Mouse (Mus musculus) kidney, postnatal 10 days (tissue): ENCODE measurements at regions not wholly inside any gene's neighbourhood (a gene's known extent, or its start where the extent isn't known, plus 50 kb on each side); places are given as distances from the start of the nearest gene placed in this dataset.
A peak's percentile ranks its signal among the peaks of the same experiment; 100 is the strongest.

Source experiments
- DNase-seq: peaks from one replicate; pipeline ENCODE4 v3.0.0; 2021; ENCODE audit warnings: mixed read lengths

DNA sequence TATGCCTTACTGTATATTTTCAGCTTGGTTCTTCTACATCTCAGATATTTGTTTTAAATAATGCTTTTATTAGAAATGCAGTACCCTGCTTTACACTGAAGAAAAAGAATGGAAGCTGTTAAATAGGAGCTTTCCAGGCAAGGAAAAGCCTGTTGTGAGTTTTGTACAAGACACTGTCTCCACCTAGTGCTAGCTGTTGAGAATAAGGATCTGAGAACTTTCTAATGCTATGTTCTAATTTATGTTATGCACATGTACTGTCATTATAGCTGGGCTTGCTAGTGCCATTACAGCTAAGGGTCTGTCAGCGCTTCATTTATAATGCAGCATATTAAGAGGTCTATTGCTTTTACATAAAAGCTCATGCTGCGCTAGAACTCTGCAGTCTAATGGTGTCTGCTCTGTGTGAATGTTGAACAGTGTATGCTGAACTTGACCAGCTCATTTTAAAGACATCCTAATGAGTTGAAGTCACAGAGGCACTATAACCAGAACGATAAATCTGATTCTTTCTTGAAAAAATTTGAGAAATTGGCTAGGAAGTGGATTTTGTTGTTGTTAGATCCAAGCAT, 315.4 kb upstream of the Dnajc24 start:
- DNase-seq: no peak

GRCm38 (mm10) chr2:106346781-106347180, 343.4 kb upstream of the Dnajc24 start:
- no peak for DNase-seq

- DNase-seq: no peak
These were observed 343.9 kb upstream of the Dnajc24 start for GRCm38 (mm10) chr2:106347249-106347648.

DNA sequence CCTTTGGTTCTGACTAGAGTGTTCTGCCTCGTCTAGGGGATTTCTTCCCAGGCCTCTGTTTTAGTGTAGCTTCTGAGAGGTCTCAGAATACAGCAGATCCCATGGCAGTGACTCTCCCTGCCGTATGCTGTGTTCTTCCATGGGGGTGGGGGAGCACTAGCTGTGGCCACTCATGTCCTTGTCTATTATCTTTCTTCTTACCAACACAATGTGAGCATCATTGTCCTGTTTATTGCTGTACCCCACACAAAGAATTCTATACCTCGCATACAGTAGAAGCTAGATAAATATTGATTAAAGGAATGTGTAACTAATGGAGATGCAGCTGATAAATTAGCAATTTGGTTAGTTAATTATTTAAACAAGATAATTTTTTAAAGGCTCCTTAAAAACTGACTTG, 337.5 kb upstream of the Mpped2 start:
- DNase-seq: no peak

GRCm38 (mm10) chr2:106355984-106356547, 337.0 kb upstream of the Mpped2 start:
- peak; percentile 62 for DNase-seq

GRCm38 (mm10) chr2:106368641-106369040, 324.4 kb upstream of the Mpped2 start:
- DNase-seq: no peak

DNA sequence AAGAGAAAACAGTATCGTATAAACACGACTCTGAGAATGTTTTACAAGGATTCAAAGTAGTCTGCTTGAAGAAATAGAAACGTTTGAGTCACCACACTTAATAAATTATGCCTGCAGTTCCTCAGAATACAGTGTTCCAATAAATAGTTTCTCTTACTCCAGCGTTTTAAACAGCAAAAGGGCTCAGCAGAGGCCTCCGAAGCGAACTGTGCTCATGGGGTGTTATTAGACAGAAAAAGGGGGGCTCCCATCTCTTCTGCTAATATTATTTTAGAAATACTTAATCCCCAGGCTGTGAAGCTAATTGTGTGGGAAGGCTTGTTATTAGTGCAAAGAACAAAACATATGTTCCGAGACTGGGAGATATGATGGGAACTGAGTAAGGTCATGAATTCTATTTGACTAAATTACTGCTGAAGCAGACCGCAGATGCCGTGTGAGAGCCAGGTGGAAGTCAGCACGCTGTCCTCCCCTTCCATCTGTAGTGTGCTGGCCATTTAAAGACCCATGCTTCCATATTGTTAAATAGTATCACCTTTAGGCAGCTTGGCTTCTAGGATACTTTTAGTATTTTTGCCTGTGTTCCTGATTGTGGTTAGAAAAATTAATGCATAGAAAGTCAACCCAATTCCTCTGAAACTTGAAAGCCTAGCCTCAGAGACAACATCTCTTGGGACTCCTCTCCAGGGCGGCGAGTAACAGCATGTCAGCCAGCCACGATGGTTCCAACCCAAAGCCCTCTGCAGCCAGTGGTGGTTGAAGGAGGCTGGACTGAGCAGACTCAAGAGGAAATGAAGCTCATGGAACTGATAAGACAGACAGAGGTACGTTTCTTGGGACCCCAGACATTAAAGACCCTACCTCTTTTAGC, 309.4 kb upstream of the Mpped2 start:
- DNase-seq: no peak

GRCm38 (mm10) chr2:106384286-106384595, 308.8 kb upstream of the Mpped2 start:
- DNase-seq: no peak

DNA sequence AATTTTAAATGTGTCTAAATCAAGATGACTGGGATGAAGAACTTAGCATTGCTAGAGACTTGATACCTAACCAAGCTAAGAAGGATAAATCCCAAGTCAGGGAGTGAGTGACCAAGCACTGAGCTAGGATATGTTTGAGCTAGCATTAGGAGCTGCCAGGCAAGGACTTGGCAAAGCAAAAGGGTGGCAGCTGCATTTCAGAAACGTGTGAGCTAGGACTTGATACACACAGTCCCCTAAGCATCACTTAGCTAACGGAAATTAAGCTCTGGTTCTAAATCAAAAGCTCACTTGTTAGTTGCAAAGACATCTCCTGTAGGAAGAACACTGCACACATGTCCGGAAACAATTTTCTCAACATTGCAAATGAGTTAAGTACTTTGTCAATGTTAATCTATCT, 308.2 kb upstream of the Mpped2 start:
- DNase-seq: no peak

- DNase-seq: no peak
These were observed 280.9 kb upstream of the Mpped2 start for GRCm38 (mm10) chr2:106412158-106412557.

DNA sequence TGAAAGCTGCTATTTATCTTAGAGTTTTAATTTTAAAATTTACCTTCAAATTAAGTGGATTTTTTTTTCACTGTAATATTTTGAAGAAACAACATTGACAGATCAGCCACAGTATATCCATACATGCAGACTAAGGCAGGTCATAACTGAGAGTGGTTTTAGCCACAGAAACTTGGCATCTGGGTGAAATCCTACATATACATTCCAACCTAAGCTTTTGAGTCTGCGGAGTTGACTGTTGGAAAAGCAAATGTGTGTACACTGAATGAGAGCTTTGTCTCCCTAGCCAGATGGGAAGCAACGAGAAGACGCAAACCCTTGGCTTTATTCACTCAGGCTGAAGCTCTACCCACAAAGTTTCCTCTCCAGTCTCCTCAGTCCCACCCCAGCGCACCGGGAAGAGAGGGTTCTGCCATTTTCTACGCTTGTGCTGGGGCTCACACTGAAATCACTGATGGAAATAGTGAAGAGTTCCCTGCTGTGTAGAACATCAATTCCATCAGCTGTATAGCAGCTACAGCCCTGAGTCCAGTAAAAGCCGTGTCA, 277.5 kb upstream of the Mpped2 start:
- DNase-seq: no peak

DNA sequence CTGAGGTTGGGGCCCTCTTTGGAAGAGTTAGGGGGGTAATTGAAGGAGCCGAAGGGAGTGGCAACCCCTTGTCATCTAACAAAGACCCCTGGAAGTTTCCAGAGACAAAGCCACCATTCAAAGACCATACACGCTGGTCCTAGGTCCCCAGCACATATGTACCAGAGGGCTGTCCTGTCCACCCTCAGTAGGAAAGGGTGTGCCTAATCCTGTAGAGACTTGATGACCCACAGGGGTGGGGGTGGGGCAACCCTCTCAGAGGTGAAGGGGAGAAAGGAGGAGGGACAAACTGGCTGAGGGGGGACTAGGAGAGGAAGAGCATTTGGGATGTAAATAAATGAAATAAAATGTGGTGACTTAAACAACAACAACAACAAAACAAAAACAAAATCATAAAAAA, 274.9 kb upstream of the Mpped2 start:
- DNase-seq: no peak

DNA sequence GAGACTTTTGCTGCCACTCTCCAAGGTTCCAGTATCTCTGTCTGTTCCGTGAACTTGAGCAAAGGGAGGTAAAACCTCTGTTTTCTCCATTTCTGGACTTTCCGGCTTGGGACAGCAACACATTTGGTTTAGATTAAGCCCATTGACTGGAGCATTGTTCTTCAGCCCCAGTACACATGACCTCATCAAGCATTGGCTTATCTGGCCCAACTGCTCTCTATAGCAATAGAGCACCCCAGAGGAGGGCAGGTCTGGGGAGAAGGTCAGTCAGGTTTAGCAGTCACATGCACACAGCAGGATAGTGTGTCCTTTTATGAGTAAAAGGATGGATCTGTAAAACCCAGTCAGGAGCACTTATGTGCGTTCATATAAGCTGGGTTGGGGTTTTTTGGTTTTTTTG, 268.1 kb upstream of the Mpped2 start:
- DNase-seq: no peak

DNA sequence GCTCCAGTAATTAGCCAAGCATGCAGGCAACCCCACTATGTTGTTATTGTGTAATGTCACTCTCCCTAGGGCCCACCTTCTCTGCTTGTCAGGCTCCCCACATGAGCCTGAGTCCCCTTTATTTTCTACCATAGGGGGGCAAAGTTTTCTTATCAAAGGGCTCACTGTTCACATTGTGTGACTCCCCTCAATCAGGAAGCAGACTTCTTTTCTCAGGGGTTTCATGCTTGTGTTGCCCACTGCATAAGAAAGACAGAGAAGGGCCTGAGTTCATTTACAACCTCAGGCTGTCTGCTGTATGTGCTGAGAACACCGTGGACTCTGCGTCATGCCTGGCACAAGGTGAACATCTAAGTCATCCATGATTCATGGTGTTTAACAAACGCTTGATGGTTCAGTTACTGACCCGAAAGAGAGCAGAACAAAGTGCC, 267.6 kb upstream of the Mpped2 start:
- DNase-seq: no peak

DNA sequence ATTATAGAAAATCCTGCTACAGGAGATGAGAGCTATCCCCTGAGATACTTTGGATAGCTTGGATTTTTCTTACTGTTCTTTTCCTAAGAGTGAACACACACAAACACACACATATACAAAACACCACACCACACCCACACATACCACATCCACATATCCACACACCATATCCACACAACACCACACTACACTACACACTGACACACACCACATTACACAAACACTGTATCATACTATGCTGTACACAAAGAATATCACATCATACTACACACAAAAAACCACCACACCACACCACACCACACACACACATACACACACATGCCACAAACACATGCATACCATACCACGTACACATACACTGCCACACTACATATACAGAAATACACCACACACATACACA, 267.1 kb upstream of the Mpped2 start:
- no peak for DNase-seq

- no peak for DNase-seq
These were observed 265.8 kb upstream of the Mpped2 start for GRCm38 (mm10) chr2:106427237-106427636.

DNA sequence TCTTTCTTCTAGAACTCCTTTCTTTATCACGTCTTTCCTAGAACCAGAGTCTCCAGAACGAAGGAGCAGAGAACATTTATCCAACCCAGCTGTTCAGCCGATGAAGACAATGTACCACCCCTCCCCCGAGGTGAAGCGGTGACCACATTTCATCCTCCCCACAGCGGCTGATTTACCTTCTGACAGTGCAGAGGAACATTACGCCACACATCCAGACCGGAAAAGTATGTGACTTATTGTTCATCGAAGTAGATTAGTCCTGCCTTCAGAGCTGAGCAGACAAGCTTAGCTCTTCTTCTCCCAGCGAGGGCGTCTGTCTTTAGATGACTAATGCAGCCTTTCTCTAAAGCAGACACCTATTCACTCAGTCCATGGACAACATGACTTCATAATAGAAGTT, 264.2 kb upstream of the Mpped2 start:
- no peak for DNase-seq

DNA sequence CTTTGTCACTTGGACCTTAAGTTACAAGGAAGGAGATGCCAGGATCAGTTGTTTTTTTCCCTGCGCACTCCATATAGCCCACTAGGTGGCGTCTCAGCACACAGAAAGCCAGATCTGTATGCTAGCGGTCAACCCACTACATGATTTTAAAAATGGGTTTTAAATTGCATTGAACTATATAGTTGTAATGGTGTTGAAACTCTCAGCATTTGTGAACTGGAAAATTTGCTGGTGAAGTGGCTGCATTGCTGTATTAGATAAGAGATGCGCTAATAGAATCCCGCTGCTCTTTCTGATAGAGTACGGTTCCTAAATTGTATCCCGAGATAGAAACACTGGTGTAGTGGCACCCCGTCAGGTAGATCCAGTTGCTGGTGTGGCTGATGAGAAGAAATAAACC, 261.9 kb upstream of the Mpped2 start:
- peak; percentile 77 for DNase-seq

GRCm38 (mm10) chr2:106431637-106432199, 261.4 kb upstream of the Mpped2 start:
- DNase-seq: no peak

DNA sequence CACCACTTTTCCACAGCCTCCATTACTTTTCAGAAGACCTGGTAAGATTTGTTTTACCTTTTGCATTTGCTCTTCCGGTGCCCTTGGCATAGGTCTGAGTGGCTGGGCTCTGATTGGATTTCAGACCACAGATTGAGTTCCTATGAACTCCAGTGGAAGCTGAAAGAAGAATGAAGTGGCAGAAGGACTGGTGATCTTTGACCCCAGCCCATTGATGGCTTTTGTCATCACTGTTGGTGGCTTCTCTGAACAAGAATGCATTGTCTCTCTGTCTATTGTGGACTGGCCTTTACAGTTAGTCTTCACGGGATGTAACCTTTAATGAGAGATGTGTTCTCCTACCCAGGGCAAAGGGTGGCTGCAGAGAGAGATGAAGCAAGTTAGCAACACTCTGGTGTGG, 256.9 kb upstream of the Mpped2 start:
- no peak for DNase-seq

- DNase-seq: no peak
These were observed 238.6 kb upstream of the Mpped2 start for GRCm38 (mm10) chr2:106454310-106454974.

DNA sequence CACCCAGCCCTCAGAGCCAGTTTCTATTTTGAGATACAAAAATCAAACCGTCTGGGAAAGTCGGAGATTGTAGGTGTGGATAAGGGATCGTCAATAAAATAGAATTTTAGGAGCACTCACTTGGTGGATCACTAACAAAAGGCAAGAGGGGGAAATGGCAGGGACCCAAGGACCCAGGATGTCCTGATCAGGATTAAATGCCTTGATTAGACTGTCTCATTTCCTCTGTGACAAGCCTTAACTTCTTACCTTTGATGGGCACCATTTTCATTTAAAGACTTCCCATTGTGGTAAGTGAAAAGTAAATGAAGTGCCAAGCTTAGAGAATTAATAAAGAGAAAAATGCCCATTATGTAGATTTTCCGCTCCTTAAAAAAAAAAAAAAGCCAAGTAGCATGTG, 238.0 kb upstream of the Mpped2 start:
- DNase-seq: no peak

GRCm38 (mm10) chr2:106455972-106456371, 237.1 kb upstream of the Mpped2 start:
- no peak for DNase-seq
